Mouse (Mus musculus) left cerebral cortex, adult 18-20 months (tissue): Measurements from ENCODE around the gene Magi3. TPM values are rescaled to one million over a fixed set of nuclear protein-coding genes. Genes with fewer than 3 reads are reported as not detected.

Source experiments
- DNase-seq, 2 experiments: peaks; one replicate each; pipeline ENCODE4 v3.0.0; 2021 to 2022; ENCODE audit warnings: low spot score in 2 of 2, mixed read lengths in 1 of 2
- total RNA-seq, 2 experiments: library from RNA; stranded (reverse); gene quantifications; 2 replicates each; pipeline ENCODE4 v1.2.3; 2021

The Magi3 gene
- total RNA-seq, 2 experiments from 2014 or later = 50.3 to 50.4 TPM

DNA sequence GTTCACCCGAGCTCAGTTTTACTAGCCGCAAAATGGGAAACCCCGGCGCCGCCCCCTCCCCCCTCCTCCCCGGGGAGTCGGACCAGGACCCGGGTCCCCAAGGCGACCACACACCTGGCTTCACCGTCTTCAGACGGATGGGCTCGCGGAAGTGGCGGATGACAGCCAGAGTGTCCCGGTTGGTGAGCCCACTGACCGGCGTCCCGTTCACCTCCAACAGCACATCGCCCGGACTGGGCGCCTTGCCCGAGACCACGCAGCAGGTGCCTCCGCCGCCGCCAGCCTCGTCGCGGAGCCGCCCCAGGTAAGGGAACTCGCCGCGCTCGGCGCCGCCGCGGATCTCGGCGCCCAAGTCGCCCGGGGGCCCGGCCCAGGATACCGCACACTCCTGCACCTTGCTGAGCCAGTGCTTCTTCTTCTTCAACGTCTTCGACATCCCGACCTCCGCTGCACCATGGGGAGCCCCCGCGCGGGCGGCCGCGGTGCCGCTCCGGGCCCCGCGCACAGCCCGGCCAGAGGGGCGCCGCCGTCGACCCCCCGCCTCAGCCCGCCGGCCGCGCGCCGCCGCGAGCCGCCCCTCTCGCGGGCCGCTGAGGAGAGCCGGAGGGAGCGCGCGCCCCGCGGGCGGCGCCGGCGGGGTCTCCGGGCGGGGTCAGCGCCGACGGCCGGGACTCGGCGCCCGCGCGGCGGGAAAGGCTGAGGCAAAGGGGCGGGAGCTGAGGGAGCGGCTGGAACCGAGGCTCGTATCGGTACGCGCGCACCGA, 461 bp downstream of the Magi3 start:
- DNase-seq = peak; percentile 38 to 52

DNA sequence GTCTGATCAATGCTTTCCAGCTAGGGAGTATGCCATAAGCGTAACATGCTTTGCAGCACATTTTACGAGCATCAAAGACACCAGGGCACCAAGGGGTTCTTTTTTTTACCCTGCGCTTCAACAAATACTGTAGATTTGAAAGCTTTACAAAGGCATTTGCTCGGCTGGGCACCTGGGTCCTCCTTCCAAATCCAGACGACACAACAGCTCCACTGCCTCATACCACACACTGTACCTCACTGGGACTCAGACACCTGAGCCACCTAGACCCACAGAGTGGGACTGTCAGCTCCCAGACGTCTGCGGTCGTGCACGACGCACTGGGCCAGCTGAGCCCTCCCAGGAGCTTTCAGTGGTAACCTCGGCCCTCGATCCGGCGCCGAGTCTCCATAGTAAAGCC, 1.2 kb downstream of the Magi3 start:
- peak; percentile 24 to 35 for DNase-seq

DNA sequence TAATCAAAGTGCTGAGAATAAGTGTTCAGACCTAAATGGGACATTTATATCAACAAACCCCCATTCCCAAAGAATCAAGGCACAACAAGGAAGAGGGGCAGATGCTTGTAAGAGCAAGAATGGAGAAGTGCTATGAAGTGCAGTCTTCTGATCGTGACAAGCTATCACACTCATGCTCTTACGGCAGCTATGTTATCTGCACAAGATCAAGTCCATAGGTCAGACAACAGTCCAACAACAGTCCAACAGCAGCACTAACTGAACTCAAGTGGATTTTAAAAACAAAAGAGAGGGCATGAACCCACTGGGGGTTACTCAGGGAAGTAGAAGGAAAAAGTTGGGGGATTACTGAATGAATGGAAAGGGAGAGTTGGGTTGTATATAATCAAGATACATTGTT, 30.4 kb downstream of the Magi3 start:
- DNase-seq = no peak

DNA sequence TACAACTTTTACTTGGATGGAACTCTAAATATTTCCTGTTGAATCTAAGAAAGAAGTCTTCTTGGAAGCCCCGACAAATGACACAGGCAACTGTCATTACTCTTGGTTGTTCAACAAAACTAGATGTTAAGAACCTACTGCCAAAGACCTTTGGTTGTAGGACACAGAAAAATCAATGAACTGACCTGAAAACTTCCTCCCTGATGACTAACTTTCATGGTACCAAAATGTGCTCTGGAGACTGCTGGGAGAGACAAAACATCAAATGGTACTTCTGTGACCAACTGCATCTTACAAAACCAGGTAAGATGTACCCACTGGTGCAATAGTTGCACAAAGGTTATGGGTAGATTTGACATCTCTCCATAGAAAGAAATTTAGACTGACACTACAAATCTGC, 30.9 kb downstream of the Magi3 start:
- DNase-seq = no peak

DNA sequence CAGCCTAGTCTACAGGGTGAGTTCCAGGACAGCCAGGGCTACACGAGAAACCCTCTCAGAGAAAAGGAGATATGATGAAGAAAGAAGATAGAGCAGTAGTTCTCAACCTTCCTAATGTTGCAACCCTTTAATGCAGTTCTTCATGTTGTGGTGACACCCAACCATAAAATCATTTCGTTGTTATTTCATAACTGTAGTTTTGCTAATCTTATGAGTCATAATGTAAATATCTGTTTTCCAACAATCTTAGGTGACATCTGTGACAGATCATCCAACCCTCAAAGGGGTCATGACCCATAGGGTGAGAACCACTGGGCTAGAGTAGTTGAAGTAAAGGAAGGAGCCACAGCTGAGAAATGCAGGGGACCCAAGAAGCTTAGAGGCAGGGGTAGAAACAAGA, 35.9 kb downstream of the Magi3 start:
- no peak for DNase-seq

DNA sequence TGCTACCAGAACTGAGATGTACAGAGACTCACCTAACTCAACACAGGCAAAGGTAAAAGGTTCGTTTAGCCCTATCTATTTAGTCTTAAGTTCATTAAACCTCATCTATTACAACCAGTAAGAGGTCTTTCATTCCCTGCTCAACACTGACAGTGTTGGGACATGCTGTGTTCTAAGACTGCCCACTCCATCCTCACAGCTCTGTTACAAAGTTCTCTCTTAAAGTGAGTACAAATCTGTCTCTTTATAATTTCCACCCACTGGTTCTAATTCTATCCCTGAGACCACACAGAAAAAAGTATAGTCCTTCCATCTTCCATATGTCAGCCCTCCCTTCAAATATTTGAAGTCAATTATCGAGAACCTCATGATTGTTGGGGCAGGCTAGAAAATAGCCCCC, 36.5 kb downstream of the Magi3 start:
- no peak for DNase-seq

DNA sequence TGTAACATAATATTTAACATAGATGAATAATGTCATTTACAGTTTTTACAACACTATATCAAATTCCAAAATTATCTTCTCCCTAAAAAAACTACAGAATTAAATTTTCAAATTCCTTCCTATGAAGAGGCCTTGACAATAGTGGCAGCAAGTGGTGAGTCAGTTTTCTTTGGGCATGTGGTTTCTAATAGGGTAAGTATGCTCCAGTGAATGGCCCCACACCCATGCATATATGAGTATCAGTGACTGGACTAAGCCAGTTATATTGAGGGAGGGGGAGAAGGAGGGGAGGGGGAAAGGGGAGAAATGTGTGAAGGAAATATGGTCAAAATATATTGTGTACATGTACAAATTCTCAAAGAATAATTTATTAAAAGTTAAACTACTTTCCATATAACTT, 37.5 kb downstream of the Magi3 start:
- no peak for DNase-seq

DNA sequence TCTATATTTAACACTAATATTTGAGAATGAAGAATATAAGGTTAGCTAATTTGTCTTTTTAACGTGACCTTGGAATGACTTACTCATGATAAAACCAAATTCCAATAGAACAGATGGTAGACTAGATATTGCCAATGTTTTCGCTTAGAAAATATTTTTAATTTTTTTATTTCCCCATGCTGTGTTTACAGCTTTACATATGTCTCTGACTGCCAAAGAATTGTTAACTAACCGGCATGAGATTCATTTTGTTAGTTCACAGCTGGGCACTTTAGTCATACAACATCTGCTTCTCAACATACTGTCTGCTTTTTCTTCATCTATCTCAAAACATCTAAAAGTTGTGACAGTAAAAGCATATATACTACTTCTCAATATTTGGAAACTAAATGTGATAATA, 58.8 kb downstream of the Magi3 start:
- no peak for DNase-seq

DNA sequence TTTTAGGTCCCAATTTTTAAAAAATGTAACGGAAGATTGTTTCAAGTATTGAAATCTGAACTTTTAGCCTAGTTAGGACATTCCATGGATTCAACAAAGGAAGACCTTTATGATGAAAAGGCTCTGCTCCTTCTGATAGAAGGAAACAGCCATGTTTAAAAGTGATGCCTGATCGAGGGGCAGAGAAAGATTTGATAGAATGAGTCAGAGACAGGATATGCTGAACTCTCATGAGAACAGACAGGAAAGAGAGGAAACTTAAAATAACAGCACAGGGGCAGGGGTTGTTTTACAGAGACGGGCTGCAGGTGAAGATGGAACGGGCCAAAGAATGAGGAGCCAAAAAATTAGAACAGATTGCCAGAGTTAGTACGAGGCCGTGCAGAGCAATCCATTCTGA, 59.6 kb downstream of the Magi3 start:
- no peak for DNase-seq

DNA sequence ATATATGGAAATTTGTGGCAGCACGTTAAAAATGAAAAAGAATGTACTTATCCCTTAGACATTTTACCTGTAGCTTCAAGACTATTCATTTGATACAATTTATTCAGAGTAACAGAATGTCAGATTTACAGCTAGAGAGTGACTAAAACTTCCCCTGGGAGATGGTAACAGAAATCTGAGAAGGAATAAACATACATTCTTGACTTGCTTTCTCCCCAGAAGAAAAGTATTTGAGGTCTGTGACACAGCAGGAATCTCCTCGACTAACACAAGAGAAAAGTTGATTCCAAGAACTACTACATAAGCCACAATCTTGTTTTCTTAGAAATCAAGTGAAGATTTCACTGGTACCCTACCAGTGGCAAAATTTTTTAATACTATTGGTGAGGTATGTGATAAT, 70.0 kb downstream of the Magi3 start:
- no peak for DNase-seq

DNA sequence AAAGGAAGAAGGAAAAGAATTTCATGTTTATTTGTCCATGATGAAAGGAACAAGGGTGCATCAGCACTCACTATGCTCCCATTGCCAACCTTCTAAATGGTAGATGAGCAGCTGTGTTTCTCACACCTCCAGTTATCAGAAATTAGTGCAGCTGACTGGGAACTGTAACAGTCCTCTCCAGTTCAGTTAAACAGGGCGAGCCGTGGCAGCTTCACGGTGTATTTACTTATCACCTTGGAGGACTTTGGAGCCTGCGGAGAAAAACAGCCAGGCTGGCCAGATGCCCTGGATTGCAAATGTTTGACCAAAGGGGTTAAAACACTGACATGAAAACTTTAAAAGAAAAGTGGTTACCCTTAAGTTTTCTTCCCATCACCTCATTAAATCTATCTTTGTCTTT, 77.8 kb downstream of the Magi3 start:
- no peak for DNase-seq

DNA sequence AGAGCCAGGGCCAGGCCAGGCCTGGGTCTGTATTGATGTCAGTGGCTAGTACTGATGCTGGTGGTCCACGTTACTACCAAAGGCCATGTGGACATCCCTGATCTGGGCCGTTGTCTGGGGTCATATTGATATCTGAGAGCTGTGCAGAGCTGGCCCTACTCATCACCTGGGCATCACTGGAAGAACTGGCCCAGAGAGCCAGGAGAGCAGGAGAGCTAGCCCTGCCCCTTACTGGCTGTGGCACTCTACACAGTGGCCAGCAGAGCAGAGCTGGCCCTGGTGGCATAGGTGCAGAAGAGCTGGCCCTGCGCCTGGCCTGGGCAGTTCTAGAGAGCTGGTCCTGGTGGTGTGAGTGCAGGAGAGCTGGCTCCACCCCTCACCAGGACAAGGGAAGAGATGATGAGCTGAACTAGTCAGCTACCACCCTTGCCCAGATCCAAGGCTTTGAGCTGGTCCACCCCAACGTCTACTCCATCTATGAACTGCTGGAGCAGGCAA, 81.2 kb downstream of the Magi3 start:
- DNase-seq = no peak

DNA sequence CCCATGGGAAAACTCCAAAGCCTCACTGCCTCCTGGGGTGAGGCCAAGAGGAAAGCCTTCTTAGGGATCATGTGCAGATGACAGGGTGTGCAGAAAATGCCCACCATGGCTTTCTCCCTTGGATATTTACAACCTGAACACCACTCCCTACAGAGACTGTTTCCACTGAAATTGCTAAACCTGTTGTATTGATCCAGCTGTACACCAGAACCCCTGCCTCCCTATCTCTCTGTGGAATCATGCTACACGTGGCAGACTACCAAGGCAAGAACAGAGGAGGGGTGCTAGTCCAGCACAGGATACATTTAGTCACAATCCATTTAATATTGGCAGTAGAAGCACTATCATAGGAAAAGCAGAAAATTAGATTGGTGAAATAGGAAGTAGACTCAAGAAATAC, 94.5 kb downstream of the Magi3 start:
- DNase-seq = no peak

DNA sequence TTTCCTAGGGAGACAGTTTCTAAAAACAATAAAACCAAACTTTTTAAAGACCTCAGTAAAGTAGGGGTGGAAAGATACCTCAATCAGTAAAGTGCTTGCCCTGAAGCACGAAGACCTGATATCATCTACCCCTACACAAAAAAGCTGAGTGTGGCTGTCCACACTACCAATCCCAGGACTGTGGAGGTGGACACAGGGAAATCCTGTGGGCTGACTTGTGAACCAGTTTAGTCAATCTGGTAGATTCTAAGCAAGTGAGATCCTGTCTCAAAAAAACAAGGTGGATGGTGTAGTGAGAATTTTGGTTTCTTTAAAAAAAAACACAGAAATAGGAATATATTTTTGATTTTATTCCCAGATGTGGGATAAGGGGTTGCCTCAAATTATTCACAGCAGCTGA, 96.3 kb downstream of the Magi3 start:
- DNase-seq = no peak

DNA sequence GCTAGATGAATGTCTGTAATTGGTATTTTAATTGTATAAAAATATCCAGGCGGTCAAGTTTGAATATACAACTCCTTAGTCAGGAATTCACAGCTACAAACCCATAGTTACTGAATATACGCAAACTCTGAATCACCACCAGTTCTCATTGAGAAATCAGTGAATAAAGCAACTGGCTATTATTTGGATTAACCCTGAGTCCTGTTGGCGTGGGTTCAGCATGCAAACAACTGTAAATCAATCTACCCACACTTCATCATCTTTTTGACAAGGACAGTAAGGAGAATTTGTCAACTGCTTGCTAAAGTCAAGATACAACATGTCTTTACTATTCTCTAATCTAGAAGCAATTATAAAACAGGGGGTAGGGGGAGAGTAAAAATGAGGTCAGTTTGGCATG, 110.7 kb downstream of the Magi3 start:
- DNase-seq = no peak

DNA sequence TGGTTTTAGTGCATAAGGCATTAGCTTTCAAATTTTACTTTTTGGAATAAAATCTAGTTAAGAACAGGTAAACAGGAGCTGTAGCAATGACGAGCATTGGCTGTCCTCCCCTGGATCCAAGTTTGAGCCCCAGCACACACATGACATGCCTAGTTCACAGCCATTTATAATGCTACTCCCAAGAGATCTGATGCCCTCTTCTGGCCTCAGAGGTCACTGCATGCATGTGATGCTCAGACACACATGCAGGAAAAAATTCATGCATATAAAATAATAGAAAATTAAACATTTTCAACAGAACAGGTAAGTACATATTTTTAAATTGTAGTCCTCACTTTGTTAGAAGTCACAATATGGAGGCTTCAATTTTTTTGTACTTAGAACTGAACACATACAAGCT, 115.2 kb downstream of the Magi3 start:
- peak in 1 of 2 experiments; percentile 34 for DNase-seq

DNA sequence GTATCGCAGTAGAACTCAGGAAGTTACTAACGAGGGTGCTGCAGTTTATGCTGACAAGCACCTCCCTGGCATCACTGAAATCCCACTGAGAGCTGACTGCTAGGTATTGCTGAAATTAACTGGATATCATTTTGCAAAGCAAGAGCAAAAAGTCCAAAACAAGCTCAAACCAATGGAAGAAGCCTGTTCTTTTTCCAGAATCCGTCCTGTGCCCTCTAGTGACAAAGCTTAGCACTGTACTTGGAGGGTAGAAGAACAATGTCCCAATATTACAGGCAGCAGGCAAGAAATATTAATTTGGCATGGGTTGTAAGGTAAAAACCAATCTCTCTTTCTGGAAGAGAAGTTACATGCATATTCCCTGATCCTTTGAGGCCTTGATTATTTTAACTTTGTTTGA, 118.5 kb downstream of the Magi3 start:
- DNase-seq = no peak

DNA sequence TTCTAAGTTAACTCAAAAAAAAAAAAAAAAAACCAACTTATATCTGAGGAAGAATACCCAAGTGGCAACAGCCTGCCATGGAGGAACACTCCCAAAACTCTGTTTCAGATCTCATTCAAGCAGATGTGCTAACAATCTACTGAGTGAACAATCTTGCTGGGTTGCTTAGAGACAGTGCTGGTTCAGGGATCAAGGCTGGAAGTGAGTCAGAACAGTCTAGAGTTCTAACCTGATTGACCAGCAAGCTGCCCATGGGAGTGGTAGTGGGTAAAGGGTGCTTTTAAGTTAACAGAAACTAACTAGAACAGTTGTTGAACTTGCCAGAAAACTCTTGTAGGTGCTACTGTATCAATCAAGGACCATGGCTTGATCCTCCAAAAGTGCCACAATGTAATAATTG, 118.9 kb downstream of the Magi3 start:
- no peak for DNase-seq

DNA sequence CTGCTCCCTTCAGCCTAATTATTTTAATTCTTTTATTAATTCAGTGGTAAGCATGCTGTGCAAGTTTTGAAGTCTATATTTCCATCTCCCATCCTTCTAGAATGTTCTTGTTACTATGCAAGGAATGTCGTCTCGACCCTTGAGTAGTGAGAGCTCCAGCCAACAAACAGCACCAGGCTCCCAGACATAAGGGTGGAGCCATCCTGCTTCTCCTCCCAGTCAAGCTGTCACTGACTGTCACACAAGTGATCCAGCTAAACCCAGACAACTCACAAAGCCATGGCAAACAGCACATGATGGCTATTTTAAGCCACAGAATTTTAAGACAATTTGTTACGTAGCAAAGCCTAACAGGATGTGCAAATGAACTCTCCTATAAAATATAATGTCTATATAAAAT, 124.2 kb downstream of the Magi3 start:
- no peak for DNase-seq

DNA sequence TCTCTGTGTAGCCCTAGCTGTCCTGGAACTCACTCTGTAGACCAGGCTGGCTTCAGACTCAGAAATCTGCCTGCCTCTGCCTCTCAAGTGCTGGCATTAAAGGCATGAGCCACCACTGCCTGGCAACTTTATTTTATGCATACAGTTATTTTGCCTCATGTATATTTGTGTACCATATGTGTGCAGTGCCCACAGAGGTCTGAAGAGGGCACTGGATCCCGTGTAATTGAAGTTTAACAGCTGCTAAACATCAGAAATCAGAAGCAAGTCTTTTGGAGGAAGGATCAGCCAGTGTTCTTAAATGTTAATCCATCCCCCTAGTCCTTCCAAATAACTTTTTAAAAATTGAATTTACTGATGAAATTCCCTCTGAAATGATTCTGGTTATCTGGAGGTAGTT, 125.5 kb downstream of the Magi3 start:
- no peak for DNase-seq

DNA sequence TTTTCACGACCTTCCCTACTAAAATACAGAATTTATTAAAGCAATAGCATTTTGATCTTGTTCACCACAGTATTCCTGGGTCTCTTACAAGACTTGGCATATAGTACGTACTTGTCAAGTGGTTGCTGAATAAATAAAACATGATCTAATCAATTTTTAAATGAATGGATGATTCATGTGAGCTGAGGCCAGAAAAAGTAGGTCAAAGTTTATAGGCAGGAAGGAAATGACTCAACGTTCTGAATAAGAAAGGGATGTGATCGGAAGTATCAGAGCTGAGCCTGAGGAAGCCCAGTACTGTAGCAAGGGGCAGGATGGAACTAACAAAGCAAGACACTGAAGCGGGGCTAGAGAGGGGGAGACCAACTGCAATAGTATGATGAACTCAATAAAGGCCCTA, 127.4 kb downstream of the Magi3 start:
- no peak for DNase-seq

DNA sequence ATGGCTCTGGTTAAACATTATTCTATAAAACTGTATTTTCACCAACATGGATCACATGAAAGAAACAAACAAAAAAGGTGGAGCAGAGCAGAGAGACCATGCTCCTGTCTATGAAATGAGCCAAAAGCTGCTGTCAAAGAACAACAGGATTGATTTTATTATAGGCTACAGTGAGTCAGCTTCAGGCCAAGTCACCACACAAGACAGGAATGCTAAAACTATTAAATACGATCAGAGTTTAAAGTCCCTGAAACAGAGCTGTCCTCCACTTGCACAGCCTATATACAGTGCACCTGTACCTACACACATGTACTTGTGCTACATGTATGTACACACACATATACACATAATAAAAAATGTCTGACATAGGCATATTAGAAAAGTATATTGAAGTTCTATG, 138.1 kb downstream of the Magi3 start:
- DNase-seq = no peak

DNA sequence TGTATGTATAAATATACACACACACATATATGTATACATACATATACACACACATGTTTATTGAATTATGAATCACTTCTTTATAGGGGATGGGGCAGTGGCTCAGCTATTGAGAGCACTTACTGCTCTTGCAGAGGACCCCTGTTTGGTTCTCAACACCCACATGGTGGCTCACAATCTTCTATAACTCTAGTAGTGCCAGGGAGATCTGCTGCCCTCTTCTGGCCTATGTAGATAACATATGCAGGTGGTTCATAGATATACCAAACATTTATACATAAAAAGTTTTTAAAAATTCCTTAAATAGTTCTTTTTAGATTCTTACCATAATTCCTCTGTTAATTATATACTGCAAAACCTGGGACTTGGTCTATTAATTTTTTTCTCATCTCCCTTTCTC, 141.4 kb downstream of the Magi3 start:
- DNase-seq = no peak

DNA sequence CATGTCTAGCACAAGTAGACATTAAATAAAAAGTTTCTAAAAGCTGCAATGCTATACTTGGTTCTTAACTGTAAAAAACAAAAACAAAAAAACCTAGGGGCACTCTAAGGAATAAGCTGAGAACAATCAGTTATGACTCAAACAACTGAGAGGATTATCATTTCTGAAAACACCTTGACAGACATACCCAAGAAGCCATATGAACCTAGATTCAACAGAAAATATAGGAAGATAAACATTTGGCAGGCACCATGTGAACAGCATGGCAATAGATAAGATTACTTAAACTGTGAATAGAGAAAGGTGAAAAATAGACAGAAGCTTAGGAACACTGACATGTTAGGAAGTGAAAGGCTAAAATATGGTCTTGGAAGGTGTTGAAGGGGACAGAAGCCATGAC, 150.8 kb downstream of the Magi3 start:
- DNase-seq = no peak
